Mouse (Mus musculus): ENCODE results near the gene Tubb3. TPM values are rescaled to one million over a fixed set of nuclear protein-coding genes. Genes with fewer than 3 reads are reported as not detected.

Gene Tubb3
- polyA plus RNA-seq, 1 experiment from 2014 or later: 950 TPM

DNA sequence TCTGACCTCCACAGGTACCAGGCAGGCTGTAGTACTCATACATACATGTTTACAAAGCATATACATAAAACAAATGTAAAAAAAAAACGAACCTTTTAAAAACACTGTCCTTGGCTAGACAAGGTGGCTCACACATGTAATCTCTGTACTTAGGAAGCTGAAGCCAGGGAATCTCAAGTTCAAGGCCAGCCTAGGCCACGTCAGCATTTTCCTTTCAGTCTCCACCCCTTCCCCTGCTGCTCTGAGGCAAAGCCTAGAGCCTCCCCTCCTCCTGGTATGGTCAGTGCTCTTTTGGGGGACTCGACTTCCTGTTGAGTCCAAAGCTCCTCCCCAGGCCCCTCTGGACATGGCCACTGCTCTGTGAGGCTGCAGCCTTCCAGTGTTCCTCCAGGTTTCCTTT is 24.2 kb upstream of the Tubb3 start:
- Histone ChIP-seq H3K27me3 (ENCODE audit: control insufficient read depth, insufficient read depth, low read length) (no peaks in the 10 kb centered on the region), H3K4me3 (ENCODE audit: low read depth, low read length) (no peak overlapping the region), H3K9me3 (ENCODE audit: control insufficient read depth, low read length) (no peaks in the 10 kb centered on the region), H3K36me3 (ENCODE audit: control insufficient read depth, insufficient read depth, low read length) (peaks cover 25% of the 10 kb centered on the region), H3K9ac (ENCODE audit: low read depth, low read length) (no peak overlapping the region), H3K27ac (ENCODE audit: low read depth, low read length) (no peak overlapping the region), H3K4me1 (replicated peaks; ENCODE audit: control insufficient read depth, insufficient read depth, low read length) (no peaks in the 10 kb centered on the region), H3K4me2 (replicated peaks; ENCODE audit: low read depth, low read length) (no peak overlapping the region)
- 88% methylated on average over 3 of the region's 3 CpGs for WGBS
- no peak for ATAC-seq (ENCODE audit: low FRiP score)
- DNase-seq (ENCODE audit: low spot score): no peak

DNA sequence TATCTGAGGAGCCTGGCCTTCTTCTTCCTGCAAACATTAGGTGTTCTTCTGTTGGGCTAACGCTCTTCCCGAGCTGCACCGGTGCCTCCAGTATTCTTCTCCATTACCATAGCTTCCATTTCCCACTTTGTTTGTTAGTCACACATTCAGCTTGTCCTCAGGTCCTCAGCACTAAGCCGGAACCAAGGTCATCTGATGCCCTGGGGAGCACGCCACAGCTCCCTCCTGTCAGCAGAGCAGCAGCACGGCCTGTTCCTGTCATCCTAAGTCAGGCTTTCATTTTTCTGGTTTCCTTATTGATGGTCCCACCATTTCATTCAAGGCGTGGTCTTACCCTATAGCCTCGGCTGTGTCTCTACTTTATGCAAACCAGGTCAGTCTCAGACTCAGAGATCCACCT is 23.4 kb upstream of the Tubb3 start:
- Histone ChIP-seq H3K4me2 (replicated peaks; ENCODE audit: low read depth, low read length) (no peak overlapping the region), H3K27ac (ENCODE audit: low read depth, low read length) (no peak overlapping the region), H3K9me3 (ENCODE audit: control insufficient read depth, low read length) (no peaks in the 10 kb centered on the region), H3K9ac (ENCODE audit: low read depth, low read length) (no peak overlapping the region), H3K4me1 (replicated peaks; ENCODE audit: control insufficient read depth, insufficient read depth, low read length) (no peaks in the 10 kb centered on the region), H3K36me3 (ENCODE audit: control insufficient read depth, insufficient read depth, low read length) (peaks cover 23% of the 10 kb centered on the region), H3K4me3 (ENCODE audit: low read depth, low read length) (no peak overlapping the region), H3K27me3 (ENCODE audit: control insufficient read depth, insufficient read depth, low read length) (no peaks in the 10 kb centered on the region)
- DNase-seq (ENCODE audit: low spot score): no peak
- 94% methylated on average over 8 of the region's 8 CpGs for WGBS
- ATAC-seq (ENCODE audit: low FRiP score): no peak

- Histone ChIP-seq H3K4me3 (ENCODE audit: low read depth, low read length) (no peak overlapping the region), H3K4me1 (replicated peaks; ENCODE audit: control insufficient read depth, insufficient read depth, low read length) (no peaks in the 10 kb centered on the region), H3K27me3 (ENCODE audit: control insufficient read depth, insufficient read depth, low read length) (no peaks in the 10 kb centered on the region), H3K9me3 (ENCODE audit: control insufficient read depth, low read length) (no peaks in the 10 kb centered on the region), H3K4me2 (replicated peaks; ENCODE audit: low read depth, low read length) (no peak overlapping the region), H3K9ac (ENCODE audit: low read depth, low read length) (no peak overlapping the region), H3K36me3 (ENCODE audit: control insufficient read depth, insufficient read depth, low read length) (peaks cover 22% of the 10 kb centered on the region), H3K27ac (ENCODE audit: low read depth, low read length) (no peak overlapping the region)
- WGBS: 96% methylated on average over 7 of the region's 7 CpGs
- DNase-seq (ENCODE audit: low spot score) (no peak), ATAC-seq (ENCODE audit: low FRiP score) (no peak)
Measured at GRCm38 (mm10) chr8:123389026-123389425, 22.2 kb upstream of the Tubb3 start.

- Histone ChIP-seq H3K9me3 (ENCODE audit: control insufficient read depth, low read length) (no peaks in the 10 kb centered on the region), H3K4me1 (replicated peaks; ENCODE audit: control insufficient read depth, insufficient read depth, low read length) (no peaks in the 10 kb centered on the region; the same call in 1 of the 2 replicates), H3K4me2 (replicated peaks; ENCODE audit: low read depth, low read length) (no peak overlapping the region), H3K4me3 (ENCODE audit: low read depth, low read length) (no peak overlapping the region), H3K36me3 (ENCODE audit: control insufficient read depth, insufficient read depth, low read length) (peaks cover 20% of the 10 kb centered on the region), H3K27ac (ENCODE audit: low read depth, low read length) (no peak overlapping the region), H3K27me3 (ENCODE audit: control insufficient read depth, insufficient read depth, low read length) (no peaks in the 10 kb centered on the region), H3K9ac (ENCODE audit: low read depth, low read length) (no peak overlapping the region)
- 96% methylated on average over 13 of the region's 13 CpGs for WGBS
- no peak for ATAC-seq (ENCODE audit: low FRiP score)
- DNase-seq (ENCODE audit: low spot score): no peak
Measured at GRCm38 (mm10) chr8:123398308-123398707, 12.9 kb upstream of the Tubb3 start.

DNA sequence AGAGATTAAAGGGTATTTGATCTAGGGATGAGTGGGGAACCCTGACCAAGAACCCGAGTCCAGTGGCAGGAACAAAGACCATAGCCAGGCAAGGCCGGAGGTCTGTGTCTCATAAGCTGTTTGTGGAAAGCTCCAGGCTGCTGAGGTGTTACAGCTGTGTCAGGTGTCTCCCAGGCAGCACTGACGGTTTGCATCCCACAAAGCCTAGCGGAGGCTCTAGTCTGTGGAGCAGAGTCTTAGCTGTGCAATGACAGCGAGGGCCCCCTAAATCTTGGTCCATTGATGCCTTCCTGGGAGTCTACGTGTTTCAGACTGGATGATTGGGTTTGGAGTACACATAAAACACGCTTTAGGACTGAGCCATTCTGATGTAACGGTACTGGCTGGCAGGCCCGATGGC is 9.3 kb upstream of the Tubb3 start:
- H3K27ac ChIP-seq (ENCODE audit: low read depth, low read length): no peak overlapping the region
- H3K27me3 ChIP-seq (ENCODE audit: control insufficient read depth, insufficient read depth, low read length): no peaks in the 10 kb centered on the region
- peaks cover 8% of the 10 kb centered on the region for H3K36me3 ChIP-seq (ENCODE audit: control insufficient read depth, insufficient read depth, low read length)
- H3K9ac ChIP-seq (ENCODE audit: low read depth, low read length): no peak overlapping the region
- DNase-seq (ENCODE audit: low spot score) (no peak), ATAC-seq (ENCODE audit: low FRiP score) (no peak)
- H3K4me2 ChIP-seq (replicated peaks; ENCODE audit: low read depth, low read length): no peak overlapping the region
- no peaks in the 10 kb centered on the region; the same call in 1 of the 2 replicates for H3K4me1 ChIP-seq (replicated peaks; ENCODE audit: control insufficient read depth, insufficient read depth, low read length)
- WGBS: 90% methylated on average over 9 of the region's 9 CpGs
- no peak overlapping the region for H3K4me3 ChIP-seq (ENCODE audit: low read depth, low read length)
- no peaks in the 10 kb centered on the region for H3K9me3 ChIP-seq (ENCODE audit: control insufficient read depth, low read length)

GRCm38 (mm10) chr8:123402730-123403326 is 8.4 kb upstream of the Tubb3 start:
- Histone ChIP-seq H3K9ac (ENCODE audit: low read depth, low read length) (no peak overlapping the region), H3K4me1 (replicated peaks; ENCODE audit: control insufficient read depth, insufficient read depth, low read length) (no peaks in the 10 kb centered on the region; the same call in 1 of the 2 replicates), H3K36me3 (ENCODE audit: control insufficient read depth, insufficient read depth, low read length) (peaks cover 2% of the 10 kb centered on the region), H3K4me3 (ENCODE audit: low read depth, low read length) (no peak overlapping the region), H3K27me3 (ENCODE audit: control insufficient read depth, insufficient read depth, low read length) (no peaks in the 10 kb centered on the region), H3K27ac (ENCODE audit: low read depth, low read length) (no peak overlapping the region), H3K4me2 (replicated peaks; ENCODE audit: low read depth, low read length) (no peak overlapping the region), H3K9me3 (ENCODE audit: control insufficient read depth, low read length) (no peaks in the 10 kb centered on the region)
- DNase-seq (ENCODE audit: low spot score): no peak
- WGBS: 93% methylated on average over 9 of the region's 9 CpGs
- ATAC-seq (ENCODE audit: low FRiP score): no peak

GRCm38 (mm10) chr8:123404521-123404920 is 6.7 kb upstream of the Tubb3 start:
- Histone ChIP-seq H3K27ac (ENCODE audit: low read depth, low read length) (0 out of 2 replicates have a peak overlapping the region, but pooled peaks have one; percentile 47), H3K4me1 (replicated peaks; ENCODE audit: control insufficient read depth, insufficient read depth, low read length) (no peaks in the 10 kb centered on the region; the same call in none of the 2 replicates), H3K9me3 (ENCODE audit: control insufficient read depth, low read length) (no peaks in the 10 kb centered on the region), H3K9ac (ENCODE audit: low read depth, low read length) (no peak overlapping the region; the same call in 1 of the 2 replicates), H3K4me3 (ENCODE audit: low read depth, low read length) (no peak overlapping the region), H3K4me2 (replicated peaks; ENCODE audit: low read depth, low read length) (no peak overlapping the region), H3K27me3 (ENCODE audit: control insufficient read depth, insufficient read depth, low read length) (no peaks in the 10 kb centered on the region), H3K36me3 (ENCODE audit: control insufficient read depth, insufficient read depth, low read length) (peaks cover 2% of the 10 kb centered on the region; the same call in 1 of the 2 replicates)
- DNase-seq (ENCODE audit: low spot score) (peak; percentile 2), ATAC-seq (ENCODE audit: low FRiP score) (no peak)
- 51% methylated on average over 8 of the region's 8 CpGs for WGBS

DNA sequence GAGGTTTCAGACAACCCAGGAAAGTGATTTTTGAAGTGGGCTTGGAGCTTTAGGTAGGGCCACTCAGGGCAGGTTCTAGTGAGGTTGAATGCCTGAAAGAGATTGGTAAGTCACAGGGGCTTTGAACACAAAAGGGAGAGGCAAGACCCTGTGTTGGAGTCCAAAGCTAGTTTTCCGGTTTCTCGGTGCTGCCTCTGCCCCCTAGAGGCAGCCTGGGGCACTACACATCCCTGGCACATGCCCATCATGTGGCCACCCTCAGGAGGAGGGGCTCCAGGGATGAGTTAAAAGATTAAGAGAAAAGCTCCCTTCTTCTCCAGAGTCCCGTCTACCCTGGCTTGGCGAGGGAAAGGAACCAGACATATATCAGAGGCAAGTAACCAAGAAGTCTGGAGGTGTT is 4.4 kb upstream of the Tubb3 start, which contains the start of gene Mc1r:
Mc1r (plus strand) TSS at position 322 of the 400 bp plus-strand sequence.
- ATAC-seq (ENCODE audit: low FRiP score) (no peak), DNase-seq (ENCODE audit: low spot score) (peak; percentile 82)
- Histone ChIP-seq H3K36me3 (ENCODE audit: control insufficient read depth, insufficient read depth, low read length) (no peaks in the 10 kb centered on the region), H3K9ac (ENCODE audit: low read depth, low read length) (no peak within 1 kb of the TSS), H3K27me3 (ENCODE audit: control insufficient read depth, insufficient read depth, low read length) (peaks cover 5% of the 10 kb centered on the region; the same call in 1 of the 2 replicates), H3K4me2 (replicated peaks; ENCODE audit: low read depth, low read length) (no peak within 1 kb of the TSS), H3K4me1 (replicated peaks; ENCODE audit: control insufficient read depth, insufficient read depth, low read length) (no peaks in the 10 kb centered on the region; the same call in none of the 2 replicates), H3K4me3 (ENCODE audit: low read depth, low read length) (no peak within 1 kb of the TSS), H3K27ac (ENCODE audit: low read depth, low read length) (no peak within 1 kb of the TSS), H3K9me3 (ENCODE audit: control insufficient read depth, low read length) (no peaks in the 10 kb centered on the region)
- WGBS: 16% methylated on average over 4 of the region's 4 CpGs

GRCm38 (mm10) chr8:123407612-123408011 is 3.6 kb upstream of the Tubb3 start:
- H3K4me2 ChIP-seq (replicated peaks; ENCODE audit: low read depth, low read length): no peak overlapping the region
- DNase-seq (ENCODE audit: low spot score) (no peak), ATAC-seq (ENCODE audit: low FRiP score) (no peak)
- no peak overlapping the region for H3K4me3 ChIP-seq (ENCODE audit: low read depth, low read length)
- H3K9ac ChIP-seq (ENCODE audit: low read depth, low read length): no peak overlapping the region
- no peak overlapping the region for H3K27ac ChIP-seq (ENCODE audit: low read depth, low read length)
- H3K9me3 ChIP-seq (ENCODE audit: control insufficient read depth, low read length): no peaks in the 10 kb centered on the region
- WGBS: 95% methylated on average over 13 of the region's 13 CpGs
- no peaks in the 10 kb centered on the region for H3K36me3 ChIP-seq (ENCODE audit: control insufficient read depth, insufficient read depth, low read length)
- peaks cover 7% of the 10 kb centered on the region; the same call in 1 of the 2 replicates for H3K27me3 ChIP-seq (ENCODE audit: control insufficient read depth, insufficient read depth, low read length)
- no peaks in the 10 kb centered on the region; the same call in none of the 2 replicates for H3K4me1 ChIP-seq (replicated peaks; ENCODE audit: control insufficient read depth, insufficient read depth, low read length)
